Mouse (Mus musculus) cerebellum, adult 2 months (tissue): ENCODE results near the gene Iapp. TPM values are rescaled to one million over a fixed set of nuclear protein-coding genes. Genes with fewer than 3 reads are reported as not detected.
"Not testable (repeated sequence)": the region's sequence is repeated elsewhere in the genome, so short reads cannot be mapped to it uniquely, and the experiment has no call there.

Experiments
- DNase-seq, 2 experiments: peaks; one replicate each; pipeline ENCODE4 v3.0.0; 2021
- H3K27ac ChIP-seq: fragments of 200-500 bp; 2 replicates; pipeline ENCODE4 v1.5.1; 2012; ENCODE audit warnings: low read length, control low read depth, inconsistent platforms; ENCODE audit not compliant: insufficient read depth
- H3K27me3 ChIP-seq: fragments of 200-500 bp; 2 replicates; pipeline ENCODE4 v1.6.1; 2012; ENCODE audit warnings: inconsistent platforms, mild to moderate bottlenecking, low read length, moderate library complexity; ENCODE audit not compliant: control insufficient read depth, insufficient read depth
- H3K4me1 ChIP-seq: fragments of 200-500 bp; 2 replicates; pipeline ENCODE4 v1.6.1; 2011; ENCODE audit warnings: low read length; ENCODE audit not compliant: control insufficient read depth, insufficient read depth
- H3K4me3 ChIP-seq: fragments of 200-500 bp; replicated peaks from 2 replicates; pipeline ENCODE3; 2011; ENCODE audit warnings: mild to moderate bottlenecking, low read depth, low read length, control low read depth; ENCODE audit not compliant: insufficient read depth
- CTCF ChIP-seq: fragments of 200-500 bp; IDR thresholded peaks from 2 replicates; pipeline ENCODE4 v1.5.1; 2011; ENCODE audit warnings: low read depth, mild to moderate bottlenecking, control low read depth, low read length, moderate library complexity, borderline replicate concordance; ENCODE audit not compliant: insufficient read depth
- POLR2A ChIP-seq: fragments of 200-500 bp; IDR thresholded peaks from 2 replicates; pipeline ENCODE4 v1.6.1; 2011; ENCODE audit warnings: low read length, control low read depth, borderline replicate concordance; ENCODE audit not compliant: insufficient read depth
- WGBS: fragments of 180-500 bp; shearing (Covaris S2); methylation state at CpG from one replicate; pipeline ENCODE4 v1.1.7; 2018; 5-methylcytosine and 5-hydroxymethylcytosine counted together
- polyA plus RNA-seq: library from polyadenylated mRNA; depleted of rRNA; stranded (reverse); fragments of >200 nt; gene quantifications from 2 replicates; pipeline ENCODE4 v1.2.3, GENCODE M21; 2012; rRNA removed

The Iapp gene
- not detected in 2 replicates for polyA plus RNA-seq

DNA sequence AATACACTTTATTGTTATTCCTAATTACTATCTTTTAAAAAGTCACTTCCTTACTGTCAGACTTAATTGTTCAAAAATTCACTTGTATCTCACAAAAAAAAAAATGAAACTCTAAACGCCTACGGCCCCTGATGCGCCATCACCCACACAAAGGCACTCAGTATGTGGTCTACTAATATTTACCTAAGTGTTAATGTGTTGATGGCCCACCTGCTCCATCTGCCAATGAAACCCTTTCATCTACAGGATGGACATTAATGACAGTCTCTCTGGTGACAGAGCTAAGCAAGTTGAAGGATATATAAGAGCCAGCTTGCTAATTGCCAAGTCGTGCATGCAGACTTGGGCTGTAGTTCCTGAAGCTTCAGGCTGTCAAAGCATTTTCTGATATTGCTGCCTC lies at the start of gene Iapp:
Iapp (plus strand) TSS at position 326 of the 400 bp plus-strand sequence.
- TF ChIP-seq CTCF = no peak
- no peak for TF ChIP-seq POLR2A
- H3K27ac ChIP-seq = no peak within 1 kb of the TSS
- no peak for DNase-seq
- no peak within 1 kb of the TSS for H3K4me3 ChIP-seq
- 64% methylated on average over 4 of the region's 4 CpGs for WGBS
- no peaks in the 10 kb centered on the region for H3K27me3 ChIP-seq
- H3K4me1 ChIP-seq = no peaks in the 10 kb centered on the region

DNA sequence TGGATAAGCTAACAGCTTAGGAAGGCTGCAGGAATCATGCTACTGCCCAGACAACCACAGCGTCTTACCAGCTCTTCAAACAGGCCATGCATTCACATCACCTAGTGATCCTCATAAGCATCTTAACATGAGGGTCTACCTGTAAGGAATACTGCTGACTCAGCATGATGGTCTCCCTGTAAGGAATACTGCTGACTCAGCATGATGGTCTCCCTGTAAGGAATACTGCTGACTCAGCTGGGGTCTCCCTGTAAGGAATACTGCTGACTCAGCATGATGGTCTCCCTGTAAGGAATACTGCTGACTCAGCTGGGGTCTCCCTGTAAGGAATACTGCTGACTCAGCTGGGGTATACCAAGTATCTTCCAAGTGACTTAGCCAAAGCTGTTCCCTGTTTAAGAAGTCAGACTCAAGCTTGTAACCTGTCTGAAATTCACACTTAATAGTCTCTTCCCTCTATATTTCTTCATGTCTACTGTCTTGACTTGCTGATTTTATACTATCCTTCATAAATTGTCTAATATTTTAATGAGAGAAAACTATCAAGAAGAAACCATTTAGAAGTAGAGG lies 47.4 kb upstream of the Iapp start:
- DNase-seq, H3K4me1 ChIP-seq, H3K27ac ChIP-seq, H3K27me3 ChIP-seq, H3K4me3 ChIP-seq: not testable (repeated sequence)
- WGBS = 84% methylated on average over 1 of the region's 1 CpGs

DNA sequence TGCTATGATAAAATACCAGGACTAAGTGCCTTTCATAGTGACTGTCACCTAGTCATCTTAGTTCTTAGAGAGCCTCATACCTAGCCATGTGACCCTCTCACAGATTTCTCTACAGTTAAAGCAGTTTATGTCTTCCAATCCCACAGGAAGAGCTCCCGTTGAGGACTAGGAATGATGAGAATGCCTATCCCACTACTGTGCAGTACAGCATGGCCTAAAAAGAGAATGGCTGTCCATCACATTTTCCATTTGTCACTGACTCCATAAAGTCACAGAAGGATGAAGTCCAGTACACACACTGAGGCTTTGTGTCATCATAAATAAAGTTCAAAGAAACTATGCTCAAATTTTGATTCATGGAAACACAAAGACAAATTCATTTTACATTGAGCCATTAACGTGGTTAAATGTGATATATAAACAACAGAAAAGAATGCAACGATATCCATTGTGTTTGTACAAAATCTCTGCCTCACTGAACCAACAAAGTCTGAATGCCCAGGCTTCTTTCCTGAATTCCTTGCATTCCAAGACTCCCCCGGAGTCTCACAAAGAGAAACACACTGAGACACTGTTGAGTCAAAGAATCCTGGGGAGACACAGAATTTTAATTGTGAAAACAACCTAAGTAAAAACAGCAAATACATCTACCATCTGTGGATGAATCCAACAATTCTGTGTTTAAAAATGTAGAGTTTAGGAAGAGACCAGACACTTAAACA lies 22.3 kb upstream of the Iapp start:
- Histone ChIP-seq H3K27ac (no peak overlapping the region), H3K4me3 (no peak overlapping the region), H3K4me1 (no peaks in the 10 kb centered on the region), H3K27me3 (no peaks in the 10 kb centered on the region)
- no peak for TF ChIP-seq CTCF
- no peak for TF ChIP-seq POLR2A
- WGBS = 2% methylated on average over 4 of the region's 4 CpGs
- no peak for DNase-seq

- Histone ChIP-seq H3K4me3 (no peak overlapping the region), H3K4me1 (no peaks in the 10 kb centered on the region), H3K27ac (no peak overlapping the region), H3K27me3 (no peaks in the 10 kb centered on the region)
- WGBS = 42% methylated on average over 12 of the region's 12 CpGs
- TF ChIP-seq CTCF (no peak), POLR2A (no peak)
- no peak for DNase-seq
Measured at GRCm38 (mm10) chr6:142289413-142290118, 8.7 kb upstream of the Iapp start.

DNA sequence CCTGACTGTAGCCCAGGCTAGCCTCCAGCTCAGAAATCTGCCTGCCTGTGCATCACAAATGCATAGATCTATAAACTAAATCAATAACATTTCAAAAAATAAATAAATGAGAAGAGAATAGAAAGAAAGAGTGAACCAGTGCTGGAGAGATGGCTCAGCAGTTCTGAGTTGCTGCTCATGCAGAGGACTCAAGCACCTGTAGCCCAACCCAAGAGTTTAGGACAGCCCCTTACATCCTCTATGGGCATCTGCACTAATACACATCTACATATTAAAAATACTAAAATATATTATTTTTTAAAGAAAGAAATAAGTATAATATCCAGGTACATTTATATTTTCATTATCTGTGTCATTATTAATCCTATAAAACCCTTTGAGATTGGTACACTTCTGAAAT lies 6.9 kb downstream of the Iapp start:
- no peaks in the 10 kb centered on the region for H3K27me3 ChIP-seq

GRCm38 (mm10) chr6:142314285-142314684 lies 16.1 kb downstream of the Iapp start:
- H3K4me1 ChIP-seq = no peaks in the 10 kb centered on the region
- no peak overlapping the region for H3K27ac ChIP-seq
- no peak for TF ChIP-seq POLR2A
- no peak for TF ChIP-seq CTCF
- 78% methylated on average over 5 of the region's 5 CpGs for WGBS
- H3K27me3 ChIP-seq = no peaks in the 10 kb centered on the region
- no peak for DNase-seq
- no peak overlapping the region for H3K4me3 ChIP-seq

More for the DNA sequence above, 6.9 kb downstream of the Iapp start:
- TF ChIP-seq POLR2A (no peak), CTCF (no peak)
- H3K4me3 ChIP-seq = no peak overlapping the region
- no peak overlapping the region for H3K27ac ChIP-seq
- DNase-seq = no peak
- H3K4me1 ChIP-seq = no peaks in the 10 kb centered on the region

DNA sequence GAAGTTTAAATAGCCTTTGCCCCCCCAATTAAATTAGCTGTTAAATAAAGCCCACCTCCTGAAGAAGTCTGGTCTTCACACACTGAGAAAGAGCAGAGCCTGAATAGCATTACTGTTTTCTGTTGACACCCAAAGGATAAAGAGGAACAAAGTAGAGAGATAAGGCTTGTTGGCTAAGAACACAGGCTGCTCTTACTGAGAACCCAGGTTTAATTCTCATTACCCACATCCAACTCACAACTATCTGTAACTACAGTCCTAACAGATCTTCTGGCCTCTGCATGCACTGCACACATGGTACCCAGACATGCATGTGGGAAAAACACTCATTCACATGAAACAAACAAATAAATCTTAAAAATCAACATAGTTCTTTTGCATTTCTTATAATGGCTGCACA lies 18.9 kb downstream of the Iapp start:
- no peak for DNase-seq
- Histone ChIP-seq H3K27ac (no peak overlapping the region), H3K4me1 (no peaks in the 10 kb centered on the region), H3K27me3 (no peaks in the 10 kb centered on the region), H3K4me3 (no peak overlapping the region)
- TF ChIP-seq CTCF = no peak
- no peak for TF ChIP-seq POLR2A

DNA sequence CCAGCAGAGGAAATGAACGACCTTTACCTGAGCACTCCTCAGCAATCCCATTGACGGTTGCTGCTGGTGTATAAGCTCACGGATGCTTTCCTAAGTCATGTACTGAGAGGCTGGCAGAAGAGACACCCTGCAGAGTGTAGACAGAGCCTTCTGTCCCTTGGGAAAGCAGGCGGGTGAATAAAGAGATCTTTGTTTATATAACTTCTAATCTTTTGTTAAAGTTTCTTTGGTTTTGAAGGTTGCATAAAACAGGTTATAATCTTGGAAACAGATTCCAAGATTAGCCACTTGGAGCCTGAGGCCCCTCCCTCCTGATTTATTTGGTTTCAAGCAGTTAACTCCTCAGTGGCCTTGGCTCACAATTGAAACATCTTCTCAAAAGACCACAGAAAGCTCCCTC lies 24.7 kb downstream of the Iapp start, which contains the start of gene Slco1a5:
Slco1a5 (minus strand) TSS at position 101 of the 400 bp plus-strand sequence.
- no peak for DNase-seq
- no peak within 1 kb of the TSS for H3K4me3 ChIP-seq
- no peaks in the 10 kb centered on the region for H3K4me1 ChIP-seq
- no peaks in the 10 kb centered on the region for H3K27me3 ChIP-seq
- TF ChIP-seq POLR2A (no peak), CTCF (no peak)
- no peak within 1 kb of the TSS for H3K27ac ChIP-seq
- 10% methylated on average over 4 of the region's 4 CpGs for WGBS
